Comparison of ENCODE assay signal across 11 mouse cellular contexts in genomic region chr9:18229933-18230332, GRCm38 (mm10).
DNase-seq lines count a peak whose midpoint lies in the region; ATAC-seq and TF ChIP-seq lines count a peak whose summit lies in the region.
"Had no signal": no experiment of that assay in that cellular context is flagged by ENCODE, and none has a peak within 500 bp of the region (broad histone marks: within the 10 kb centered on the region; RNA-seq: fewer than 3 reads in every experiment).

No protein-coding gene starts in this region.

- no peaks in the 10 kb centered on the region for H3K27me3 ChIP-seq in heart, postnatal 0 days (ENCODE audit: control insufficient read depth, insufficient read depth, low read length)
- H3K27me3 ChIP-seq in lung, postnatal 0 days (replicated peaks; ENCODE audit: insufficient read depth, low read length) = no peaks in the 10 kb centered on the region
- H3K27me3 ChIP-seq in stomach, postnatal 0 days (ENCODE audit: control insufficient read depth, insufficient read depth, low read length) = no peaks in the 10 kb centered on the region
- H3K27me3 ChIP-seq: stomach, embryonic 15.5 days had no signal

- TF ChIP-seq CTCF in heart, postnatal 0 days (IDR thresholded peaks at IDR 0.05; ENCODE audit: low read depth) = peak; percentile 37
- TF ChIP-seq CTCF in lung, postnatal 0 days (IDR thresholded peaks at IDR 0.05) = peak; percentile 45
- no peak for TF ChIP-seq CTCF in brain, embryonic 14.5 days (IDR thresholded peaks at IDR 0.05; ENCODE audit: borderline replicate concordance, extremely low read depth, insufficient read depth, insufficient read length)
- peak; percentile 77 for TF ChIP-seq CTCF in stomach, postnatal 0 days (IDR thresholded peaks at IDR 0.05; ENCODE audit: low read depth)

- H3K9ac ChIP-seq in heart, postnatal 0 days (replicated peaks; ENCODE audit: low read depth, low read length) = no peak overlapping the region
- H3K9ac ChIP-seq in lung, postnatal 0 days (replicated peaks; ENCODE audit: low read depth) = no peak overlapping the region
- H3K9ac ChIP-seq in stomach, postnatal 0 days (ENCODE audit: low read length) = no peak overlapping the region
- H3K9ac ChIP-seq: stomach, embryonic 15.5 days had no signal

- no peak overlapping the region for H3K4me2 ChIP-seq in heart, postnatal 0 days (ENCODE audit: low read depth, low read length)
- H3K4me2 ChIP-seq in lung, postnatal 0 days (replicated peaks; ENCODE audit: low read depth, low read length) = no peak overlapping the region
- H3K4me2 ChIP-seq in stomach, postnatal 0 days (replicated peaks; ENCODE audit: low read depth) = no peak overlapping the region
- H3K4me2 ChIP-seq: stomach, embryonic 15.5 days had no signal

- H3K36me3 ChIP-seq in heart, postnatal 0 days (replicated peaks; ENCODE audit: control insufficient read depth, insufficient read depth, low read length) = no peaks in the 10 kb centered on the region
- H3K36me3 ChIP-seq in lung, postnatal 0 days (ENCODE audit: insufficient read depth, low read length) = no peaks in the 10 kb centered on the region
- no peaks in the 10 kb centered on the region for H3K36me3 ChIP-seq in stomach, postnatal 0 days (ENCODE audit: control insufficient read depth, insufficient read depth, low read length)
- H3K36me3 ChIP-seq: G1E; stomach, embryonic 15.5 days had no signal

- ATAC-seq in heart, postnatal 0 days (ENCODE audit: insufficient read depth, low read depth) = no peak
- ATAC-seq in lung, postnatal 0 days = no peak
- ATAC-seq in stomach, postnatal 0 days (ENCODE audit: low FRiP score, low TSS enrichment) = no peak
- no peak for ATAC-seq in monocyte, adult 5-6 weeks (replicated peaks; ENCODE audit: insufficient number of reproducible peaks, low FRiP score, low TSS enrichment, poor library complexity, severe bottlenecking)

- no peaks in the 10 kb centered on the region for H3K9me3 ChIP-seq in heart, postnatal 0 days (replicated peaks; ENCODE audit: control insufficient read depth, low read length)
- no peaks in the 10 kb centered on the region for H3K9me3 ChIP-seq in lung, postnatal 0 days (ENCODE audit: low read length)
- no peaks in the 10 kb centered on the region for H3K9me3 ChIP-seq in stomach, postnatal 0 days (ENCODE audit: control insufficient read depth, low read length)
- H3K9me3 ChIP-seq: G1E; stomach, embryonic 15.5 days had no signal

- no peak for DNase-seq in heart, postnatal 0 days (ENCODE audit: low spot score)
- DNase-seq in heart, adult 11 months = no peak
- DNase-seq in lung, postnatal 0 days (ENCODE audit: low spot score) = peak; percentile 15
- DNase-seq in lung, postnatal 14 days = no peak
- peak; percentile 76 for DNase-seq in brain, embryonic 14.5 days (ENCODE audit: low read depth)
- no peak for DNase-seq in stomach, postnatal 0 days (ENCODE audit: low spot score)
- DNase-seq in cerebellum, adult 9-10 months = no peak
- DNase-seq: kidney, adult 11 months had no signal

- no peaks in the 10 kb centered on the region for H3K4me1 ChIP-seq in heart, postnatal 0 days (ENCODE audit: control insufficient read depth, insufficient read depth)
- H3K4me1 ChIP-seq in lung, postnatal 0 days (ENCODE audit: insufficient read depth, low read depth, low read length) = no peaks in the 10 kb centered on the region
- no peaks in the 10 kb centered on the region for H3K4me1 ChIP-seq in stomach, postnatal 0 days (replicated peaks; ENCODE audit: control insufficient read depth, insufficient read depth)
- H3K4me1 ChIP-seq: stomach, embryonic 15.5 days had no signal

- no peak overlapping the region for H3K4me3 ChIP-seq in heart, postnatal 0 days (ENCODE audit: low read depth, low read length)
- H3K4me3 ChIP-seq in lung, postnatal 0 days (ENCODE audit: low read depth, low read length) = no peak overlapping the region
- H3K4me3 ChIP-seq in stomach, postnatal 0 days (ENCODE audit: low read depth, low read length) = no peak overlapping the region
- H3K4me3 ChIP-seq: stomach, embryonic 15.5 days had no signal

- H3K27ac ChIP-seq in heart, postnatal 0 days (ENCODE audit: low read depth) = no peak overlapping the region
- no peak overlapping the region for H3K27ac ChIP-seq in lung, postnatal 0 days (ENCODE audit: low read length)
- no peak overlapping the region for H3K27ac ChIP-seq in stomach, postnatal 0 days (replicated peaks)
- H3K27ac ChIP-seq: stomach, embryonic 15.5 days had no signal

- 6% methylated on average over 1 of the region's 1 CpGs for WGBS in heart, postnatal 0 days
- 5% methylated on average over 1 of the region's 1 CpGs for WGBS in lung, postnatal 0 days
- WGBS in stomach, postnatal 0 days = 3% methylated on average over 1 of the region's 1 CpGs

- TF ChIP-seq EP300 in heart, postnatal 0 days (IDR thresholded peaks at IDR 0.05; ENCODE audit: low read depth) = no peak
- no peak for TF ChIP-seq EP300 in lung, postnatal 0 days (IDR thresholded peaks at IDR 0.05)
- no peak for TF ChIP-seq EP300 in stomach, postnatal 0 days (optimal IDR thresholded peaks at IDR 0.05)

- TF ChIP-seq POLR2A in brain, embryonic 14.5 days (IDR thresholded peaks at IDR 0.05; ENCODE audit: borderline replicate concordance, extremely low read depth, insufficient read depth, insufficient read length, poor library complexity, severe bottlenecking) = no peak

Comparison
In these comparisons a context has a peak if more than half of its experiments do, and no peak if none do; other contexts are left out.
1. DNase-seq: peak in lung, postnatal 0 days (single experiment) and brain, embryonic 14.5 days (single experiment); none in heart, postnatal 0 days (single experiment), heart, adult 11 months (single experiment), lung, postnatal 14 days (single experiment), stomach, postnatal 0 days (single experiment) and cerebellum, adult 9-10 months (single experiment).